Mouse (Mus musculus): ENCODE results near the gene Oat. TPM values are rescaled to one million over a fixed set of nuclear protein-coding genes. Genes with fewer than 3 reads are reported as not detected.

The Oat gene
- total RNA-seq, 1 experiment from 2014 or later = 96.2 TPM

GRCm38 (mm10) chr7:132594325-132594724 is 18.1 kb upstream of the Oat start:
- no peak for DNase-seq

DNA sequence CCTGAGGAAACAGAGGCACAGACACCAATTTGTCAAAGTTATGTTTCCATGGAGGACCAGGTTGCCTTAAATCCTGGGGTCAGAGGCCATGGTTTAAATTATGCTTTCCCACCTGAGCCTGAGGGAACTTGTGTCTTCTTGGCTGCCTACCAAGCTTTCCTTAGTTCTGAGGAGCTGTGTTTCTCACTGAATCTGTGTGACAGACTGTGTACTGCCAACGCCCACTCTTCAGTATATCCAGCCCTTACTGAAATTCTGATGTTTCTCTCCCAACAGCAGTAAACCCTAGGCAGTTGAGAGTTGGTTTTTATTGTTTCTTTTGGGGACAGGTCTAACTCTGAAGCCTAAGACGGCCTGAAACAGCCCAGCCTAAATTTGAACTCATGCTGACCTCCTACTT is 17.6 kb upstream of the Oat start:
- DNase-seq = no peak

GRCm38 (mm10) chr7:132589610-132590009 is 13.4 kb upstream of the Oat start:
- no peak for DNase-seq

DNA sequence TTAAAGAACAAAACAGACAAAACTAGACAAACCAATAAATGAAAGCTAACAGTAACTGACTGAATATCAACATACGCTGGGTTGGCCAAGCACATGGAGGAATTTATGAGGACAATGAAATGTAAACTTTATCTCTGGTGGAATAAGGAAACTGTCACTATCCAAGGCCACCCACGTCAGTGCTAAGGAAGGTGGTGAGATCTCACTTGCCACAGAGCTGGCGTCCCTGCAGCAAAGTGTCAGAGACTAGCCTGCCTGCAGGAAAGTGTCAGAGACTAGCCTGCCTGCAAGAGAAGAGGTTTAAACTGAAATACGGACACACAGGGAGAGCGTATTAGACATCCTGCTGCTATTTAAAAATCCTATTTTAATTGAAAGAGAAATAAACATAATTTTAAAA is 11.0 kb upstream of the Oat start:
- DNase-seq = no peak

- no peak for DNase-seq
These were observed 9.7 kb upstream of the Oat start for GRCm38 (mm10) chr7:132585695-132586491.

- peak; percentile 41 for DNase-seq
These were observed 5.2 kb upstream of the Oat start for GRCm38 (mm10) chr7:132581441-132581840.

DNA sequence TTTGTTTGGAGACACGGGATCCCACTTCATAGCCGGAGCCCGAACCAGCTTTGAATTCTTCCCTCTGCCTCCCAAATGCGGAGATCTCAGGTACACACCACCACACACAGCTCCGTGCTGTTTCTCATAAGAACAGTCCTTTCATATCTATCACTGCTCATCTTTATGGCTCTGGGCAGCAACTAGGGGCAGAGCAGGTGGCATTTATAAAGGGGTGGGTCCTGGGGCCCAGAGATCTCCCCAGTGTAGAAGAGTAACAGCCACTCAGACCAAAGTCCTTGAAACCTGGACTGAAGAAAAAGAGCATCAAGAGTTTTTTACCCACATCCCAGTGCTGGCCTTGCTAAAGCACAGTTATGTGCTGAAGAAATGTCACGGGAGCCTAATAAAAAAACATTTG is 4.3 kb upstream of the Oat start:
- no peak for DNase-seq

- DNase-seq = peak; percentile 34
These were observed 693 bp upstream of the Oat start for GRCm38 (mm10) chr7:132576891-132577290.

- DNase-seq = peak; percentile 90
These were observed 575 bp downstream of the Oat start for GRCm38 (mm10) chr7:132575623-132576022.

GRCm38 (mm10) chr7:132574646-132575045 is 1.6 kb downstream of the Oat start:
- DNase-seq = no peak

DNA sequence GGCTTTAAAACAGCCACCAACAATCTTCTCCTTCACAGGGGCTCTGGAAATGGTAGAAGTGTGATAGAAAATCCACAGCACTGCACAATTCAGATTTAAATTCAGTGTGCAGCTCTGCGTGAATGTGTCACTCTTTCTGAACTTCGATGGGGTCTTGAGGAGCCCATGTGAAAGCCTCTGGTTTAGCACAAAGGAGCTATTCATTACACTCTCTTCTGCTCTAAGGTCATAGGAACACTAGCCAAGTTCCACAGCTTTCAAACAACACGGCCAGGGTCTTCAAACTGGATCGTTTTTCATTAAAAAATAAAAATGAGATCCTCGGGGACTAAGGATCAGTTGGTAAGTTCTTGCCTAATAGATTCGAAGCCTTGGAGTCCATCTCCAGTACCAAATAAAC is 3.0 kb downstream of the Oat start:
- no peak for DNase-seq

- peak; percentile 30 for DNase-seq
These were observed 3.5 kb downstream of the Oat start for GRCm38 (mm10) chr7:132572738-132573137.

GRCm38 (mm10) chr7:132571481-132571880 is 4.7 kb downstream of the Oat start:
- no peak for DNase-seq

- DNase-seq = no peak
These were observed 6.1 kb downstream of the Oat start for GRCm38 (mm10) chr7:132570071-132570470.

GRCm38 (mm10) chr7:132568817-132569216 is 7.4 kb downstream of the Oat start:
- peak; percentile 19 for DNase-seq

DNA sequence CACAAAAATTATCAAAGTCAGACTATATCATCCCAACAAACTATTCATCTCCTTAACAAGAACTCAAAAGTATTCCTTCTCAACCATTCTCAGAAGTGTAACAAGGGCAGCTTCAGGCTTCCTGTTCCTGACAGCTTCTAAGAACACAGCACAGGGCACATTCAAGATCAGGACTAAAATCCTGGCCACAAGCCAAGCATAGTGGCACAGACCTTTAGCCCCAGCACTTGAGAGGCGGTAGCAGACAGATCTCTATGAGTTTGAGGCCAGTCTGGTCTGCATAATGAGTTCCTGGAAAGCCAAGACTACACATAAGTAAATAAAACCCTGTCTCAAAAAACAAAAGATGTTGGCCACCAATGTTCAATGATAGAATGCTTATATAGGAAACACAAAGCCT is 10.4 kb downstream of the Oat start:
- no peak for DNase-seq

DNA sequence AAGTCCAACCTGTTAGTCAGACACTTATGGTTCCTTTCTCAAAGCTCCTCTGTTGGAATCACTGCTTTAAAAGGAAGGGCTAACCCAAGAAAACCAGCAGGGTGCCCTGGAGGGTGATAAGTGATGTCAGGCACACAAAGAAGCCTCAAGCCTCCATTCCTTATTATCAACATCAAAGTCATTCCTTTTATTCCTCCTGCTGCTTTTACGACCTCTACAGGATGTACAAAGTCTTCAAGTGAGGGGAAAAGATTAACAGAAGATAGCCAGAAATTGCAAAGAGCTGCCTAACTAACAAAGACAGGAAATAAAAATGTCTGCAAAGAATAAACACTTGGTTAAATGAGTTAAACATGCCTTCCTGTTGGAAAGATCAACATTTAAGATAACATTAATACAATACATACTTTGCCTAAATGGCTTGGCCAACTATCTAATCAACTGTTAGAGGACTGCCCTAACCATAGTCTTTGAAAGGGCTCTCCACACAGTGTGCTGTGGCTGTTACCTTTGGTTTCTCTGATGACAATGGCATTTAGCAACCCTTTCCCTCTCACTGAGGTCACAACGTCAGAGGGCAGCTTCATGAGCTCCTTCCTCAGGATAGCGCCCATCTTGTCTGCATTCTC is 16.9 kb downstream of the Oat start:
- DNase-seq = no peak

DNA sequence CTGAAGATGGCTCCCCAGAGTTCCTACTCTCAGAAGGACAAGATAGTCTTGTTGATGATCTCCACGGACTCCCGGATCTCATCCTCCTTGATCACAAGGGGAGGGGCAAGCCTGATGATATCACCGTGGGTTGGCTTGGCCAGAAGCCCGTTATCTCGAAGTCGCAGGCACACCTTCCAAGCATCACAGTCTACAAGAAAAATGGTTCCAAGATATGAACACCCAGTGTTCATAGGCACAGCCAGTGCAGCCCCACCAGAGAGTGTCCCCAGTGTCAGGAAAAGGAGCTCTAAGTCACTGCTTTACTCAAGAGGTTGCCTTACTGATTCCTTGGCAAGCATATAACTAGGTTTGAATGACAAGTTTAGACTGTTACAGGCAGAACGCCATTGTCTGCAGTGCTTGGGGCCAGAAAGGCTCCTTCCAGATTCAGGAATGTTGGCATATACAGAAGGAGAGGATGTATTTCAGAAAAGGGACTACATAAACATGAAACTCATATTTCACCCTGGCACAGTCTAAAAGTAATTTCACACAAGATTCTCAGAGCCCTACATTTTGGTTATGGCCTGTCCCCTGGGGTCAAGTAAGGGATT is 18.0 kb downstream of the Oat start:
- DNase-seq = no peak

DNA sequence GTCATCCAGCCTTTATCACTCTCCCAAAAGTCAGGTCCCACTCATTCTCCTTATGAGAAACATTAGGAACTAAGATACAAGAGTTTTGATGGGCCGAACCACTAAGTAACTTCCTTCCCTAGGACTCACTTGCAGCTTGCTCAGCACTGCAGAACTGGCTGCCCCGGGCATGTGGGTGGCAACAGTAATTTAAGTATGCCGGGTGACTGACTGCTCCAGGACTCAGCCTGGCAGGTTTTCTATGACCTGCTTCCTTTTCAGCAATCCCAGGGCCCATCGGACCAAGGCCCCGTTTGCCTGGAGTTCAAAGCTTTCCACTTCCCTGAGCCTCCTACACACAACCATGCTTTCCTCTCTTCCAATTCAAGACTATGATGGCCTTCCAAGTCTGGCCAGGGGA is 19.6 kb downstream of the Oat start:
- DNase-seq = no peak

DNA sequence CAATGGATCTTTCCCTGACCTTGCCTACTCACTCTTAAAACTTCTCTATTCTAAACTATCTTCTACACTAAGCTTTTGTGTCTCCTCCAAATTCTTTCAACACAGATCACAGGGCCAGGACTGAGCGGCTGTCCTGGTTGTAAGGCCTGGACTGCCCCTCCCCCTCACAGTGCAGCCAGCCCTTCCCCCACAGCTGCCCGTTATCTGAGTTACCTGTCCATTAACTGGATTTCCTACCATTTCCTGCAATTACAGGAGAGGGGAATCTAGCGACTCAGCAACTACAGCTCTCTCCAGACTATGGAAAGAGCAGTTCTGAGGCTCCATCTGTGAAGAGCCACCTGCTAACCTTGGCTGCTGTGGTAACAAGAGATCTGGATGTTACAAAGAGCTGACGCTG is 20.3 kb downstream of the Oat start:
- no peak for DNase-seq

GRCm38 (mm10) chr7:132554091-132554490 is 22.1 kb downstream of the Oat start:
- DNase-seq = no peak

GRCm38 (mm10) chr7:132551351-132552126 is 24.7 kb downstream of the Oat start:
- peak; percentile 98 for DNase-seq

- DNase-seq = no peak
These were observed 29.1 kb downstream of the Oat start for GRCm38 (mm10) chr7:132547126-132547525.

All from adrenal gland, postnatal 14 days (tissue).